Mouse (Mus musculus): ENCODE data around the gene Ap2b1. TPM values are rescaled to one million over a fixed set of nuclear protein-coding genes. Genes with fewer than 3 reads are reported as not detected.

Ap2b1 gene
- 48.4 TPM for polyA plus RNA-seq (2017; shearing (Covaris generic))

GRCm38 (mm10) chr11:83298225-83299195, at the start of gene Ap2b1:
Ap2b1 (plus strand) TSS chr11:83299024.

GRCm38 (mm10) chr11:83286566-83286965, 12.3 kb upstream of the Ap2b1 start, which contains the start of gene Slfn14:
Slfn14 (minus strand) TSS chr11:83286726.

GRCm38 (mm10) chr11:83302526-83303251, 3.9 kb downstream of the Ap2b1 start, which contains the start of gene Pex12:
Pex12 (minus strand) TSS chr11:83302586.

GRCm38 (mm10) chr11:83409087-83409754, 110.4 kb downstream of the Ap2b1 start, which contains the start of gene Rasl10b:
Rasl10b (plus strand) TSS chr11:83409137.

GRCm38 (mm10) chr11:83429355-83429754, 130.5 kb downstream of the Ap2b1 start, which contains the start of gene Gas2l2:
Gas2l2 (minus strand) TSS chr11:83429455.

GRCm38 (mm10) chr11:83437377-83437776, 138.6 kb downstream of the Ap2b1 start, which contains the start of gene 1700020L24Rik:
1700020L24Rik (plus strand) TSS chr11:83437677.

Other genes with a start within 250 kb of the Ap2b1 start
- 631 TPM for gene Slfn2, start 233.9 kb upstream of the Ap2b1 start, polyA plus RNA-seq (2017; shearing (Covaris generic))
- gene Slfn1, start 182.2 kb upstream of the Ap2b1 start, polyA plus RNA-seq (2017; shearing (Covaris generic)), result 258 TPM
- 0.14 TPM for gene Slfn4, start 123.8 kb upstream of the Ap2b1 start, polyA plus RNA-seq (2017; shearing (Covaris generic))
- gene Slfn3, start 107.7 kb upstream of the Ap2b1 start, polyA plus RNA-seq (2017; shearing (Covaris generic)), result 4.3 TPM
- not detected for gene Slfn14, start 12.3 kb upstream of the Ap2b1 start, polyA plus RNA-seq (2017; shearing (Covaris generic))
- 15.0 TPM for gene Pex12, start 3.6 kb downstream of the Ap2b1 start, polyA plus RNA-seq (2017; shearing (Covaris generic))
- not detected for gene Rasl10b, start 110.1 kb downstream of the Ap2b1 start, polyA plus RNA-seq (2017; shearing (Covaris generic))
- not detected for gene Gas2l2, start 130.4 kb downstream of the Ap2b1 start, polyA plus RNA-seq (2017; shearing (Covaris generic))
- gene 1700020L24Rik, start 138.7 kb downstream of the Ap2b1 start, polyA plus RNA-seq (2017; shearing (Covaris generic)), result 1.4 TPM
- not detected for gene Mmp28, start 164.0 kb downstream of the Ap2b1 start, polyA plus RNA-seq (2017; shearing (Covaris generic))
- gene Taf15, start 174.1 kb downstream of the Ap2b1 start, polyA plus RNA-seq (2017; shearing (Covaris generic)), result 17.2 TPM
- gene Heatr9, start 223.2 kb downstream of the Ap2b1 start, polyA plus RNA-seq (2017; shearing (Covaris generic)), result 0.10 TPM
- 80.8 TPM for gene Ccl5, start 231.5 kb downstream of the Ap2b1 start, polyA plus RNA-seq (2017; shearing (Covaris generic))

Measured in CD4-positive, CD25-positive, alpha-beta regulatory T cell (primary cell).